Mouse (Mus musculus): ENCODE measurements at regions not wholly inside any gene's neighbourhood (a gene's known extent, or its start where the extent isn't known, plus 50 kb on each side); places are given as distances from the start of the nearest gene placed in this dataset.

GRCm38 (mm10) chr15:72312417-72312816 lies 1521.9 kb upstream of the Gm6569 start:
- DNase-seq (ENCODE audit: extremely low read depth, insufficient read length, low spot score), result no peak

GRCm38 (mm10) chr15:72321528-72321927 lies 1512.8 kb upstream of the Gm6569 start:
- DNase-seq (ENCODE audit: extremely low read depth, insufficient read length, low spot score), result no peak

GRCm38 (mm10) chr15:72322127-72322526 lies 1512.2 kb upstream of the Gm6569 start:
- DNase-seq (ENCODE audit: extremely low read depth, insufficient read length, low spot score), result no peak

DNA sequence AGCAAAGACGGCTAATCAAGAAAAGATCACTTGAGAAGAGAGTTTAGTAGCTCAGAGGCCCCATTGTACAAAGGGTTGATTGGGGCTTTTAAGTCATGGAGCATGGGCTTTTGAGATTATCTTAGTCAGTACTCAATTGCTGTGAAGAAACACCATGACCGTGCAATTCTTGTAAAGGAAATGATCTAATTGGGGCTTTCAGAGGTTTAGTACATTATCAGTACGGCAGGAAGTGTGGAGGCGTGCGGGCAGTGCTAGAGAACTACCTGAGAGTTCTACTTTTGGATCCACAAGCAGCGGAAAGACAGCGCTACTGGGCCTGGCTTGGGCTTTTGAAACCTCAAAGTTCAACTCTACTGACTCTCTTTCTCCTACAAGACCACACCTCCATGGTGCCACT lies 1511.2 kb upstream of the Gm6569 start:
- no peak for DNase-seq (ENCODE audit: extremely low read depth, insufficient read length, low spot score)

- DNase-seq (ENCODE audit: extremely low read depth, insufficient read length, low spot score), result no peak
These were observed 1503.1 kb upstream of the Gm6569 start for GRCm38 (mm10) chr15:72331262-72331661.

DNA sequence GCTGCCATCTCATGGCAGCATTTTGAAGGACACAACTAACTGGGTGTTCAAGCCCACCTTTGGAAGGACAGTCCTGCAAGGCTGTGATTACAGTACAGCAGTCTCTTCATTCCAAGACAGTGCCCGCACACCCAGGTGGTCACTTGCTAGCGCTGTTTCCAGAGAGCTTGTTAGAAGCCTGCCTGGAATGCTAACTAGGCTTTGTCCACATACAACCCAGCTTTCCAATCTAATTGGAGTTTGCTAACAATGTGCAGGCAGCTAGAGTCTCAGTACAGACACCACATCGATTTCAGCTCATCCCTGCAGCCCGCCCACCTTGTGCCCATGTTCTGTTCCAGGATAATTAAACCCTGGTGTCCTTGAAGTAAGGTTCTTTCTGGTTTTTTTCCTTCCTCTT lies 1499.9 kb upstream of the Gm6569 start:
- no peak for DNase-seq (ENCODE audit: extremely low read depth, insufficient read length, low spot score)

GRCm38 (mm10) chr15:72339629-72340028 lies 1494.7 kb upstream of the Gm6569 start:
- DNase-seq (ENCODE audit: extremely low read depth, insufficient read length, low spot score), result no peak

- no peak for DNase-seq (ENCODE audit: extremely low read depth, insufficient read length, low spot score)
These were observed 1492.4 kb upstream of the Gm6569 start for GRCm38 (mm10) chr15:72341991-72342390.

GRCm38 (mm10) chr15:72342504-72342903 lies 1491.9 kb upstream of the Gm6569 start:
- DNase-seq (ENCODE audit: extremely low read depth, insufficient read length, low spot score), result no peak

DNA sequence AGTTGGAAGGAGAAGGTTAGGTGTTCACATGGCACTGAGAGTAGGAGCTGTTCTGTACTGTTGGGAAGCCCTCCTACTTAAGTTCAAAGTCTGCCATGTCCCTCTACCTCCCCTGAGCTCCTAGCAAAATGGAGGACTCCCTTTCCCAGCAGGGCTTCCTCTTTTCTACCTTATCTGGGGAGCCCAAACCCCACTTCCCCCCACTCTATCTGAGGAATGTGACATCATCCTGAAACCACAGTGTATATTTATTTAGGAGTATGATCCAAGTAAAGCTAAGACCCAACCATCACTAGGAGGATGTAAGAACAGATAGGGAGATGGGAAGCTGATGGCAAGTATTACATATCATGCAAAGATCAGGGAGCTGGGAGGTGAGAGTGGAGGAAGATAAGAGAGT lies 1490.6 kb upstream of the Gm6569 start:
- no peak for DNase-seq (ENCODE audit: extremely low read depth, insufficient read length, low spot score)

DNA sequence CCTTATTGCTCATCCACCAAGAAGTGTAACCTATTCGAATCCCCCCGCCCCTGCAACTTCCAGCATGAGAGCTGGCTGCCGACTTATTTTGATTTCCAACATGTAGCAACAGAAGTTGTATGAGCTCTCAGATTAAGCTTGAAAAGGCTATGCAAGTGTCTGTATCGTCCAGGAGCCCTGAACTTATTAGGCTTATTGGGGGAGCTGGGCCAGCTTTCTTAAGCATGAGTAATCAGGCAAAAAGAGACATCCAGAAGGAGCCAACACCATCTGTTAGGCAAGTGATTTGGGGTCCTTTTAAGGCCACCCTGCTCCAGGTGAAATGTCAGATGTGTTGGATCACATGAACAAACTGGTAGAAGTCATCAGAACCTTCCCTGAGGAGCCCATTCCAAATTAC lies 1481.0 kb upstream of the Gm6569 start:
- no peak for DNase-seq (ENCODE audit: extremely low read depth, insufficient read length, low spot score)

- no peak for DNase-seq (ENCODE audit: extremely low read depth, insufficient read length, low spot score)
These were observed 1478.7 kb upstream of the Gm6569 start for GRCm38 (mm10) chr15:72355626-72356025.

- DNase-seq (ENCODE audit: extremely low read depth, insufficient read length, low spot score), result no peak
These were observed 1474.7 kb upstream of the Gm6569 start for GRCm38 (mm10) chr15:72359636-72360035.

DNA sequence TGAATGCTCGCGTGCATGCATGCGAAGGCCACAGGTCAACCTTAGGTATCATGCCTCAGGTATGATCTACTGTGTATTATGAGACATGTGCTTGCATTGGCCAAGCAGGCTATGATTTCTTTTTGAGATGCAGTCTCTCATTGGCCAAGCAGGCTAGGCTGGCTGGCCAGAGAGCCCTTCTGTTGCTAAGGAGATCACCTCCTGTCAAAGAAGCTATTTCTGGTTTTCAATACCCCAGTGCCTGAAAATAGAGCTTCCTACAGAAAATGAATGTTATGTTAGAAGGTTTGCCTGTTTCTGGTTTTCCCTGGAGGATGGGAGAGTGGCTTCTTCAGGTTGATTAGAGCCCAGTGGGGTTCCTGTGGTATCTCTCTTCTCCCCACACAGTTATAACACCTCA lies 1474.3 kb upstream of the Gm6569 start:
- no peak for DNase-seq (ENCODE audit: extremely low read depth, insufficient read length, low spot score)

DNA sequence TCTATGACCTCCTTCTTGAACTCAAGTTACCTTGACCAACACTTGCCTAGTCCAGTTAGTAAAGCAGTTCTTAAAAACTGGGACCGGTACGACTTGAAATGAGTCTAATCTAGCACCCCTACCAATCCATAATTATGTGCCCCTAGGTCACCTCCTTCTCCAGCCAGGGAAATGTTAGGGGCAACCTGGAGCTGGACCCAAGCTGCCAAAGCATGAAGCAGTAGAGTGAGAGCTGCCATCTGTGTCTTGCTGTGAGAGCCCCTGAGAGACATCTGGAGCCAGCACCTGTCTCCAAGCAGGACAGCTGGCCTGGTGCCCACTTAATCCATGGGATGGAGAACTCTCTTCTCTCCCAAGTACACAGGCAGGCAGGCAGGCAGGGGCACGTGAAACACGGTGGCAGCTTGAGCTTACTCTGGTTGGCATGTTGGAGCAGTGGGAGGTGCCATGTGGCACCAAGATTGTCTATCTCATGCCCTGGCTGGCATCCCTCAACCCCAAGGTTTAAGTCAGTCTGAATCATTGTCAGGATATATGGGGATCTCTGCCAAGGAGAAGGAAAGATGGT lies 1473.8 kb upstream of the Gm6569 start:
- DNase-seq (ENCODE audit: extremely low read depth, insufficient read length, low spot score), result no peak

DNA sequence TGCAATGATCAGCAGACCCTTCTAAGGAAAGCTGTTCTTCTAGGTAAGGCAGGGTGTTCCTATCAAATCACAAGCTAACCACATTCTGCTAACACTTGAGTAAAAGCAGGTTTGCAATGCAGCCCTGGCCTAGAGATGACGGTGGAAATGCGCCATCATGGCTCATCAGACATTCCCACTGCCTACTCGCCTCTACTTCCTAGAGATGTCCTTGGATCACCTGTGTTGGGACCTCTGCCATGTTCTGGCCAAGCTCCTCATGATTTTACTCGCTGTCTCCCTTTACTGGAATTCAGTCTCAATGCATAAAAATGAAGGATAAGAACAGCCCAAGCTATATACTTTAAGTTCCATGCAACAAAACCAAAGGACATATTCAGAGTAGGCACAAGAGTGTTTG lies 1461.3 kb upstream of the Gm6569 start:
- DNase-seq (ENCODE audit: extremely low read depth, insufficient read length, low spot score), result no peak

DNA sequence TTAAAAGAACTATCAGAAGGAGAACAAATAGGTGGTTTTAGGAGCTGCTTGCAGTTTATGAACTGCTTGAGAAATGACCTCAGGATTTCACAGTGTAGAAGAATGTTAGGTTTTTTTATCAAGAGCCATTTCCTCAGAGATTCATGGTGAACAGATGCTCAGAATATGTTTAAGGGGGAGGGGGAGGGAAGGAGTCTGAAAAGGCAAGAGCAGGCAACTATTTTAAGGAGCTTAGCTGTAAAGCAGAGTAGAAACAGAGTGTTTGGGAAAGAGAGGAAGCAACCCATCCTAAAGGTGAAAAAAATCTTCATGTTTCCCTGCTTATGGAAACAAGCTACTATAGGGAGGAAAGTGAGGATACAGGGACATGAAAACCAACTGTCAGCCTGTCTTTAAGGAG lies 1457.2 kb upstream of the Gm6569 start:
- DNase-seq (ENCODE audit: extremely low read depth, insufficient read length, low spot score), result no peak

GRCm38 (mm10) chr15:72379291-72379690 lies 1455.1 kb upstream of the Gm6569 start:
- DNase-seq (ENCODE audit: extremely low read depth, insufficient read length, low spot score), result no peak

GRCm38 (mm10) chr15:72381164-72381563 lies 1453.2 kb upstream of the Gm6569 start:
- DNase-seq (ENCODE audit: extremely low read depth, insufficient read length, low spot score), result no peak

GRCm38 (mm10) chr15:72381744-72382143 lies 1452.6 kb upstream of the Gm6569 start:
- no peak for DNase-seq (ENCODE audit: extremely low read depth, insufficient read length, low spot score)

DNA sequence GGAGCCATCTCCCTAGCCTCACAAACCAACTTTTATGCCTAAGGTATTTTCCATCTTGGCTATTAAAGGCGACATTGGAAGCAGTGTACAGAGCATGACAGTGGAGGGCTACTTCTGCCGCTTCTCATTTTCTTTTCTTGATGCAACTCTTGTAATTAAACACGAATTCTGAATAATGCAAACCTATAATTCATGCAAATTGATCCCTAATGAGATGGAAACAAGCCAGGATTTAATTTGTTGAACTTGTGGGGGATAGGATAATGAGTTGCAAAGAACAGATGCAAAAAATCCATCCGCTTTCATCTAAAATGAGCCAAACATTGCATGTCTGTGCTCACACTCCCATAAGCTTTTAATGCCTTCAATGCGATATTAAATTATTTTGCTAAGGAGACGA lies 1451.8 kb upstream of the Gm6569 start:
- no peak for DNase-seq (ENCODE audit: extremely low read depth, insufficient read length, low spot score)

DNA sequence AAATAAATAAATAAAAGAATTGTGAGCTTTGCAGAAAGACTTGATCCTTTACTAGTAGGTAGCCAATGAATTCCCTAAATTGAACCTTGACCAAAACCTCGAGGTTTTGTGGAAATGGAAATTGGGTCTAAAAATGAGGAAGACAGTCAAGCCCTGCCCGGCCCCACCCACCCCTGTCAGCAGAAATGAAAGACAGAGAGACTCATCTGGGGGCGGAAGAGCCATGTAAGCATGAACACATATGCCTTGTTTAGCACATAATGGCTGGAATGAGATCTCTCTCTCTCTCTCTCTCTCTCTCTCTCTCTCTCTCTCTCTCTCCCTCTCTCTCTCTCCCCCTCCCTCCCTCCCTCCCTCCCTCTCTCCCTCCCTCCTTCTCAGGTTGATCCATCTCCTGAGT lies 1451.3 kb upstream of the Gm6569 start:
- DNase-seq (ENCODE audit: extremely low read depth, insufficient read length, low spot score), result no peak

DNA sequence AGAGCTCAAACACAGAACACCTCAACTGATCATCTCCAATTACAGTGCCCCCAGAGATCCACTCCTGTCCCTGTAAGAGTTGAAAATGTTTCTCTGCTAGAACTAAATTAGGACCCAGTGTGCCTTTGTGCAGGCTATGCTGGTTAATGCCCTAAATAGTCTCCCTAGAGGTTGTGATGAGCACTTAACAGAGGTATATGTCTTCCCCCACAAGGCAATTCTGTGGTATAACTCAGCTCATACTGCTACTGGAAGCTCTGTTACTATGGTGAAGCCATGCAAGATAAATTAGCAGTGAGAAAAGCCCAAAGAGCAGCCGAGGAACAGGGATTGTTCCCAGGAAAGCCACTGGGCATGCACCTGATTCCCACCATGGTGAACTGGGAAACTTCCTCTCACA lies 1450.9 kb upstream of the Gm6569 start:
- no peak for DNase-seq (ENCODE audit: extremely low read depth, insufficient read length, low spot score)
